Mouse (Mus musculus) midbrain, embryonic 14.5 days (tissue): ENCODE measurements at regions not wholly inside any gene's neighbourhood (a gene's known extent, or its start where the extent isn't known, plus 50 kb on each side); places are given as distances from the start of the nearest gene placed in this dataset.

Experiments
- ATAC-seq: fragments of 200-750 bp; cut with Nextera tagmentation; 2 replicates; pipeline ENCODE4 v1.8.0; 2017; ENCODE audit warnings: moderate number of reproducible peaks, moderate library complexity; ENCODE audit not compliant: low FRiP score, low TSS enrichment
- DNase-seq: peaks from one replicate; pipeline ENCODE4 v3.0.0-alpha.2; 2015
- H3K27ac ChIP-seq: fragments of 300-500 bp; sonication (generic); replicated peaks from 2 replicates; pipeline ENCODE4 v1.5.1; 2014; ENCODE audit warnings: mild to moderate bottlenecking, low read depth, low read length, moderate library complexity
- H3K27me3 ChIP-seq: fragments of 300-500 bp; sonication (generic); 2 replicates; pipeline ENCODE4 v1.6.1; 2014; ENCODE audit warnings: low read length, control low read depth, mixed read lengths; ENCODE audit not compliant: control insufficient read depth, insufficient read depth
- H3K36me3 ChIP-seq: fragments of 300-500 bp; sonication (generic); 2 replicates; pipeline ENCODE4 v1.6.1; 2014; ENCODE audit warnings: low read length, control low read depth; ENCODE audit not compliant: control insufficient read depth, insufficient read depth
- H3K4me1 ChIP-seq: fragments of 300-500 bp; sonication (generic); 2 replicates; pipeline ENCODE4 v1.6.1; 2014; ENCODE audit warnings: mild to moderate bottlenecking, antibody characterized with exemption, low read length, control low read depth; ENCODE audit not compliant: control insufficient read depth, insufficient read depth
- H3K4me2 ChIP-seq: fragments of 300-500 bp; sonication (generic); 2 replicates; pipeline ENCODE4 v1.6.1; 2014; ENCODE audit warnings: mild to moderate bottlenecking, low read length, moderate library complexity
- H3K4me3 ChIP-seq: fragments of 300-500 bp; sonication (generic); replicated peaks from 2 replicates; pipeline ENCODE4 v1.5.1; 2014; ENCODE audit warnings: low read depth, low read length
- H3K9ac ChIP-seq: fragments of 300-500 bp; sonication (generic); replicated peaks from 2 replicates; pipeline ENCODE4 v1.6.1; 2014; ENCODE audit warnings: mild to moderate bottlenecking, low read length, moderate library complexity
- H3K9me3 ChIP-seq: fragments of 300-500 bp; sonication (generic); 2 replicates; pipeline ENCODE4 v1.6.1; 2016; ENCODE audit warnings: low read length, control low read depth, mixed read lengths; ENCODE audit not compliant: control insufficient read depth
- WGBS: fragments of 180-500 bp; shearing (Covaris S2); extraction: QIAGEN DNeasy Blood & Tissue Kit; methylation state at CpG from one replicate; pipeline ENCODE4 v1.1.7; 2014; 5-methylcytosine and 5-hydroxymethylcytosine counted together

GRCm38 (mm10) chr12:109993410-109993809, 285.5 kb upstream of the Dio3 start:
- DNase-seq, result no peak
- no peak overlapping the region for H3K4me2 ChIP-seq
- WGBS, result 92% methylated on average over 7 of the region's 7 CpGs
- H3K4me3 ChIP-seq, result no peak overlapping the region
- no peaks in the 10 kb centered on the region for H3K36me3 ChIP-seq
- no peak for ATAC-seq
- no peaks in the 10 kb centered on the region for H3K27me3 ChIP-seq
- no peak overlapping the region for H3K27ac ChIP-seq
- H3K9ac ChIP-seq, result no peak overlapping the region
- H3K4me1 ChIP-seq, result no peaks in the 10 kb centered on the region
- peaks cover 4% of the 10 kb centered on the region; the same call in 1 of the 2 replicates for H3K9me3 ChIP-seq

- WGBS, result 95% methylated on average over 2 of the region's 2 CpGs
- no peak overlapping the region for H3K4me3 ChIP-seq
- H3K4me1 ChIP-seq, result no peaks in the 10 kb centered on the region
- no peaks in the 10 kb centered on the region for H3K27me3 ChIP-seq
- no peak overlapping the region for H3K4me2 ChIP-seq
- no peak overlapping the region for H3K9ac ChIP-seq
- H3K9me3 ChIP-seq, result no peaks in the 10 kb centered on the region
- H3K36me3 ChIP-seq, result no peaks in the 10 kb centered on the region
- no peak for ATAC-seq
- no peak overlapping the region for H3K27ac ChIP-seq
- DNase-seq, result no peak
Observed at GRCm38 (mm10) chr12:110002717-110003116, 276.2 kb upstream of the Dio3 start.

DNA sequence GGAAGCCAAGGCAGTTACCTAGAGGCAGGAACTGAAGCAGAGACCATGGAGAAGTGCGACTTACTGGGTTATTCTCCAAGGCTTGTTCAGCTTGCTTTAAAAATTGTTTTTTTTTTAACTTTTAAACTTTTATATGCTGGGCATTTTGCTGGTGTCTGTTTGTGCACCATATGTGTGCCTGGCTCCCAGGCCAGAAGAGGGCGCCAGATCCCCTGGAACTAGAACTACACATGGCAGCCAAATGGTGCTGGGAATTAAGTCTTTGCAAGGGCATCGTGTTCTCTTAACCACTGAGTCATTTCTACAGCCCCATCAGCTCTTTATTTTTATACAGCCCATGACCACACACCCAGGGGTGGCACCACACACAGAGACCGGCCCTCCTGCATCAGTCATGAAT, 269.7 kb upstream of the Dio3 start:
- WGBS, result 45% methylated on average over 4 of the region's 4 CpGs
- no peaks in the 10 kb centered on the region for H3K4me1 ChIP-seq
- no peak for DNase-seq

DNA sequence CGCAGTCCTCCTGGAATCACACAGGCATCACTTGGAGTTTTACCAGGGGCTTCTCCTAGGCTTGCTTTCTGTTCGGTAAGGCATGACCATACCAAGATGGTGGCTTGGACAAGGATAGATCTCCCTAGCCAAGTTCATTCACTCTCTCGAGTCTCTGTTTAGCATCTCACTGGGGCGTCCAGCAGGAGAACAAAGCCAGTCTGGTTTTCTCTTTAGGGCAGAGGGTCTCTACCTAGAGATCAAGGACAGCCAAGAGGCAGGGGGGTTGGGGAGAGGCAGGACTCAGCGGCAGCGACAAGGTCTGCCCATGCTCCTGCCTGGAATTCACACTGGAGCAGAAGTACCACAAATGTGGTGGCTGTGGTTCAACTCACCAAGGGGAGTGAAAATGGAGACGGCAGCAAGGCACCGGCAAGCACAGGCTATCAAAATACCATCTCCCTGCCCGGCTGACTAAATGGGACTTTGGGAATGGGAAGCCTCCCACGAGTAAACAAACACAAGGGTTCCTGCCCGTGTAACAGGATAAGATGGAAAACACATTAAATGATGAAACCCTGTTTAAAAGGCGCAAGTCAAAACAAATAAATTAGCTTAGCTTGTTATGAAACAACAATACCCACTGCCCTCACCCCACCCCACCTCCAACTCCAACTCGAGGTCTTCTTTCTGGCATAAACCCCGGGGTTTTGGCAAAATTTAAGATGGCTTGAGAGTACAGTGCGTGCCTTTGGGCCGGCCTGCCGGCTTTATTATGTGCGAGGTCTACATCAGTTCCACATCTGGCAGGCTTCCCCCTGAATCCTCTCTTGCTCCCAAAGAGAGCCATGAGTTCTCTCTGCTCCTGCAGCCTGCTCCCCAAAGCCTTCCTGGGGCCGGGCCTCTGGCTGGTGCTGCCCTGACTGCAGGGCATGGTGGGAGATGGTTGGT, 258.1 kb upstream of the Dio3 start:
- Histone ChIP-seq H3K4me3 (no peak overlapping the region), H3K36me3 (no peaks in the 10 kb centered on the region), H3K9ac (no peak overlapping the region), H3K9me3 (no peaks in the 10 kb centered on the region), H3K4me1 (0 out of 2 replicates have a peak, but pooled peaks cover 2% of the 10 kb centered on the region), H3K27me3 (no peaks in the 10 kb centered on the region), H3K27ac (no peak overlapping the region), H3K4me2 (no peak overlapping the region)
- WGBS, result 76% methylated on average over 19 of the region's 19 CpGs
- ATAC-seq (no peak), DNase-seq (no peak)

More for the DNA sequence above, 269.7 kb upstream of the Dio3 start:
- no peak for ATAC-seq
- Histone ChIP-seq H3K36me3 (no peaks in the 10 kb centered on the region), H3K4me3 (no peak overlapping the region), H3K9me3 (no peaks in the 10 kb centered on the region), H3K27ac (no peak overlapping the region), H3K4me2 (no peak overlapping the region), H3K27me3 (no peaks in the 10 kb centered on the region), H3K9ac (no peak overlapping the region)

DNA sequence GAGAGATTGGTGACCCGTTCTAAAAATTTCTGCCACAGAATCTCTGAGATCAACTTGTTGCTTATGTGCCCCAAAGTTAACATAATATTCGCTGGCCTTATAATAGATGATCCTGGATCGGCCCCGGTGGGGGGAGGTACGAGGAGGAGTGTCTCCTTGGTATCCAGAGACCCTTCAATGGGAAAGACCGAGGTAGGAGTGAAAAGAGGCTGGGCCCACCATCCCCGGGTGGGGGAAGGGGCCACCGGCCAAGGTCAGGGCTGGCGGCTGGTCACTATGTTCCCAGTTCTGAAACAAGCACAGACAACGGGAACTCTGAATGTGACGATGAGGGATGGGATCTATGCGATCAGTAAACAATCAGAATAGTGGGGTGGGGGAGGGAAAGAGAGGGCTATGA, 257.2 kb upstream of the Dio3 start:
- WGBS, result 91% methylated on average over 12 of the region's 12 CpGs

DNA sequence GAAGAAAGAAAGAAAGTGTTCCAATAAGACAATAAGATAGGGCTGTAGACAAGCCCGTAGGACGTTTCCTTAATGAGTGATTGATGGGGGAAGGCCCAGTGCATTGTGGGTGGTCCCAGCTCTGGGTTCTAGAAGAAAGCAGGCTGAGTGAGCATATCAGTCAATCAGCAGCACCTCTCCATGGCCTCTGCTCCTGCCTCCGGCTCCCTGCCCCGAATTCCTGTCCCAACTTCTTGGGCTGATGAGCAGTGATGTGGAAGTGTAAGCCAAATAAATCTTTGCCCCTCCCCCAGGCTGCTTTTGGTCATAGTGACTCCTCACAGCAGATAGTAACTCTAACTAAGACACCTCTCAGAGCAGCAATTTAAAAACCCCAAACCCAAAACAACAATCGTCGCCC, 256.2 kb upstream of the Dio3 start:
- DNase-seq (no peak), ATAC-seq (no peak)
- WGBS, result 88% methylated on average over 6 of the region's 6 CpGs
- no peak overlapping the region for H3K4me3 ChIP-seq
- H3K9me3 ChIP-seq, result no peaks in the 10 kb centered on the region
- H3K9ac ChIP-seq, result no peak overlapping the region
- no peak overlapping the region for H3K27ac ChIP-seq
- H3K27me3 ChIP-seq, result no peaks in the 10 kb centered on the region
- no peaks in the 10 kb centered on the region for H3K36me3 ChIP-seq
- H3K4me2 ChIP-seq, result no peak overlapping the region
- H3K4me1 ChIP-seq, result 0 out of 2 replicates have a peak, but pooled peaks cover 12% of the 10 kb centered on the region

More for the DNA sequence above, 257.2 kb upstream of the Dio3 start:
- Histone ChIP-seq H3K9me3 (no peaks in the 10 kb centered on the region), H3K4me3 (no peak overlapping the region), H3K4me2 (no peak overlapping the region), H3K27ac (no peak overlapping the region), H3K27me3 (no peaks in the 10 kb centered on the region), H3K36me3 (no peaks in the 10 kb centered on the region), H3K9ac (no peak overlapping the region), H3K4me1 (0 out of 2 replicates have a peak, but pooled peaks cover 8% of the 10 kb centered on the region)
- no peak for DNase-seq
- no peak for ATAC-seq

GRCm38 (mm10) chr12:110023192-110024101, 255.4 kb upstream of the Dio3 start:
- Histone ChIP-seq H3K4me2 (no peak overlapping the region), H3K36me3 (no peaks in the 10 kb centered on the region), H3K9me3 (no peaks in the 10 kb centered on the region), H3K27me3 (no peaks in the 10 kb centered on the region), H3K4me3 (no peak overlapping the region), H3K27ac (no peak overlapping the region), H3K9ac (no peak overlapping the region), H3K4me1 (0 out of 2 replicates have a peak, but pooled peaks cover 12% of the 10 kb centered on the region)
- 77% methylated on average over 11 of the region's 11 CpGs for WGBS
- DNase-seq (no peak), ATAC-seq (no peak)

- Histone ChIP-seq H3K27ac (no peak overlapping the region), H3K4me1 (0 out of 2 replicates have a peak, but pooled peaks cover 12% of the 10 kb centered on the region), H3K36me3 (no peaks in the 10 kb centered on the region), H3K4me3 (no peak overlapping the region), H3K4me2 (no peak overlapping the region), H3K9ac (no peak overlapping the region), H3K9me3 (no peaks in the 10 kb centered on the region), H3K27me3 (no peaks in the 10 kb centered on the region)
- 91% methylated on average over 9 of the region's 9 CpGs for WGBS
- no peak for ATAC-seq
- no peak for DNase-seq
Observed at GRCm38 (mm10) chr12:110024295-110024694, 254.6 kb upstream of the Dio3 start.
